Mouse (Mus musculus): ENCODE results near the gene Emc8. TPM values are rescaled to one million over a fixed set of nuclear protein-coding genes. Genes with fewer than 3 reads are reported as not detected.

Gene Emc8
- total RNA-seq (2014; rRNA removed) (29.1 and 43.7 TPM in 2 replicates), polyA plus RNA-seq (2015; fragmentation: Nextera tagmentation; extraction: Ambion mirVana) (104 and 113 TPM in 2 replicates)

- ATAC-seq = peak; percentile 27; the same call in 1 of the 2 replicates
- Histone ChIP-seq H3K27me3 (ENCODE audit: insufficient read depth, low read length) (no peaks in the 10 kb centered on the region), H3K4me2 (ENCODE audit: low read depth) (peak within 1 kb of the TSS; percentile 70), H3K36me3 (ENCODE audit: insufficient read depth) (peaks cover 29% of the 10 kb centered on the region), H3K4me1 (ENCODE audit: insufficient read depth) (peaks cover 14% of the 10 kb centered on the region), H3K27ac (ENCODE audit: low read depth, low read length) (peak within 1 kb of the TSS; percentile 87), H3K9ac (peak within 1 kb of the TSS; percentile 95), H3K4me3 (ENCODE audit: low read depth, low read length) (peak within 1 kb of the TSS; percentile 91), H3K9me3 (ENCODE audit: low read length) (no peaks in the 10 kb centered on the region)
- 6% methylated on average over 51 of the region's 51 CpGs for WGBS
- TF ChIP-seq CTCF (IDR thresholded peaks at IDR 0.05; ENCODE audit: low read depth) = no peak
- no peak for DNase-seq
Measured at GRCm38 (mm10) chr8:120668374-120668905, at the start of gene Emc8. Gene Emc8, minus strand, starts transcription at chr8:120668573.

GRCm38 (mm10) chr8:120715996-120716680 lies 47.8 kb upstream of the Emc8 start:
- Histone ChIP-seq H3K27me3 (ENCODE audit: insufficient read depth, low read length) (no peaks in the 10 kb centered on the region), H3K36me3 (ENCODE audit: insufficient read depth) (no peaks in the 10 kb centered on the region), H3K9me3 (ENCODE audit: low read length) (no peaks in the 10 kb centered on the region), H3K4me2 (ENCODE audit: low read depth) (no peak overlapping the region), H3K4me1 (ENCODE audit: insufficient read depth) (no peaks in the 10 kb centered on the region), H3K27ac (ENCODE audit: low read depth, low read length) (no peak overlapping the region), H3K9ac (no peak overlapping the region), H3K4me3 (ENCODE audit: low read depth, low read length) (no peak overlapping the region)
- ATAC-seq (no peak), DNase-seq (no peak)
- 84% methylated on average over 15 of the region's 15 CpGs for WGBS
- no peak for TF ChIP-seq CTCF (IDR thresholded peaks at IDR 0.05; ENCODE audit: low read depth)

- no peaks in the 10 kb centered on the region for H3K9me3 ChIP-seq (ENCODE audit: low read length)
- ATAC-seq = no peak
- no peak overlapping the region for H3K4me3 ChIP-seq (ENCODE audit: low read depth, low read length)
- no peaks in the 10 kb centered on the region for H3K27me3 ChIP-seq (ENCODE audit: insufficient read depth, low read length)
- no peaks in the 10 kb centered on the region for H3K4me1 ChIP-seq (ENCODE audit: insufficient read depth)
- no peak overlapping the region for H3K4me2 ChIP-seq (ENCODE audit: low read depth)
- H3K27ac ChIP-seq (ENCODE audit: low read depth, low read length) = no peak overlapping the region
- no peak for TF ChIP-seq CTCF (IDR thresholded peaks at IDR 0.05; ENCODE audit: low read depth)
- 76% methylated on average over 6 of the region's 6 CpGs for WGBS
- DNase-seq = no peak
- H3K36me3 ChIP-seq (ENCODE audit: insufficient read depth) = no peaks in the 10 kb centered on the region
- no peak overlapping the region for H3K9ac ChIP-seq
Measured at GRCm38 (mm10) chr8:120715200-120715599, 46.8 kb upstream of the Emc8 start.

- no peaks in the 10 kb centered on the region for H3K4me1 ChIP-seq (ENCODE audit: insufficient read depth)
- 84% methylated on average over 10 of the region's 10 CpGs for WGBS
- DNase-seq (no peak), ATAC-seq (no peak)
- no peak overlapping the region for H3K4me2 ChIP-seq (ENCODE audit: low read depth)
- no peaks in the 10 kb centered on the region for H3K9me3 ChIP-seq (ENCODE audit: low read length)
- no peak overlapping the region for H3K4me3 ChIP-seq (ENCODE audit: low read depth, low read length)
- H3K27ac ChIP-seq (ENCODE audit: low read depth, low read length) = no peak overlapping the region
- TF ChIP-seq CTCF (IDR thresholded peaks at IDR 0.05; ENCODE audit: low read depth) = no peak
- H3K27me3 ChIP-seq (ENCODE audit: insufficient read depth, low read length) = no peaks in the 10 kb centered on the region
- no peaks in the 10 kb centered on the region for H3K36me3 ChIP-seq (ENCODE audit: insufficient read depth)
- H3K9ac ChIP-seq = no peak overlapping the region
Measured at GRCm38 (mm10) chr8:120709176-120709575, 40.8 kb upstream of the Emc8 start.

- no peaks in the 10 kb centered on the region for H3K9me3 ChIP-seq (ENCODE audit: low read length)
- TF ChIP-seq CTCF (IDR thresholded peaks at IDR 0.05; ENCODE audit: low read depth) = no peak
- H3K27me3 ChIP-seq (ENCODE audit: insufficient read depth, low read length) = no peaks in the 10 kb centered on the region
- H3K4me3 ChIP-seq (ENCODE audit: low read depth, low read length) = no peak overlapping the region
- DNase-seq (no peak), ATAC-seq (no peak)
- H3K4me1 ChIP-seq (ENCODE audit: insufficient read depth) = no peaks in the 10 kb centered on the region
- H3K27ac ChIP-seq (ENCODE audit: low read depth, low read length) = no peak overlapping the region
- no peak overlapping the region for H3K4me2 ChIP-seq (ENCODE audit: low read depth)
- H3K9ac ChIP-seq = no peak overlapping the region
- no peaks in the 10 kb centered on the region for H3K36me3 ChIP-seq (ENCODE audit: insufficient read depth)
- 83% methylated on average over 3 of the region's 3 CpGs for WGBS
Measured at GRCm38 (mm10) chr8:120706193-120706592, 37.8 kb upstream of the Emc8 start.

- DNase-seq = no peak
- Histone ChIP-seq H3K36me3 (ENCODE audit: insufficient read depth) (no peaks in the 10 kb centered on the region), H3K4me2 (ENCODE audit: low read depth) (no peak overlapping the region), H3K27me3 (ENCODE audit: insufficient read depth, low read length) (no peaks in the 10 kb centered on the region), H3K9ac (no peak overlapping the region), H3K9me3 (ENCODE audit: low read length) (no peaks in the 10 kb centered on the region), H3K4me3 (ENCODE audit: low read depth, low read length) (no peak overlapping the region), H3K4me1 (ENCODE audit: insufficient read depth) (no peaks in the 10 kb centered on the region), H3K27ac (ENCODE audit: low read depth, low read length) (no peak overlapping the region)
- no peak for ATAC-seq
- 84% methylated on average over 15 of the region's 15 CpGs for WGBS
- TF ChIP-seq CTCF (IDR thresholded peaks at IDR 0.05; ENCODE audit: low read depth) = no peak
Measured at GRCm38 (mm10) chr8:120705163-120705562, 36.8 kb upstream of the Emc8 start.

GRCm38 (mm10) chr8:120704203-120704602 lies 35.8 kb upstream of the Emc8 start:
- TF ChIP-seq CTCF (IDR thresholded peaks at IDR 0.05; ENCODE audit: low read depth) = no peak
- H3K36me3 ChIP-seq (ENCODE audit: insufficient read depth) = no peaks in the 10 kb centered on the region
- WGBS = 78% methylated on average over 9 of the region's 9 CpGs

More at GRCm38 (mm10) chr8:120704203-120704602, 35.8 kb upstream of the Emc8 start:
- H3K4me3 ChIP-seq (ENCODE audit: low read depth, low read length) = no peak overlapping the region
- H3K9ac ChIP-seq = no peak overlapping the region
- DNase-seq (no peak), ATAC-seq (no peak)
- H3K4me2 ChIP-seq (ENCODE audit: low read depth) = no peak overlapping the region
- no peaks in the 10 kb centered on the region for H3K9me3 ChIP-seq (ENCODE audit: low read length)
- no peaks in the 10 kb centered on the region for H3K4me1 ChIP-seq (ENCODE audit: insufficient read depth)
- no peaks in the 10 kb centered on the region for H3K27me3 ChIP-seq (ENCODE audit: insufficient read depth, low read length)
- no peak overlapping the region for H3K27ac ChIP-seq (ENCODE audit: low read depth, low read length)
